Mouse (Mus musculus) bone marrow macrophage, adult 2 months (primary cell): ENCODE measurements around the gene Krt16.

Experiments used
- CTCF ChIP-seq: IDR thresholded peaks from 2 replicates; pipeline ENCODE4 v1.5.1; 2012; ENCODE audit warnings: low read depth, mild to moderate bottlenecking, low read length, moderate library complexity
- POLR2A ChIP-seq: IDR thresholded peaks from 2 replicates; pipeline ENCODE4 v1.6.1; 2012; ENCODE audit warnings: mild to moderate bottlenecking, low read depth, low read length, borderline replicate concordance

GRCm38 (mm10) chr11:100290235-100290634 lies 41.5 kb upstream of the Krt16 start:
- TF ChIP-seq POLR2A (no peak), CTCF (no peak)
